Mouse (Mus musculus) stomach, embryonic 16.5 days (tissue): Measurements from ENCODE around the gene Il11. TPM values are rescaled to one million over a fixed set of nuclear protein-coding genes. Genes with fewer than 3 reads are reported as not detected.
"Not testable (repeated sequence)": the region's sequence is repeated elsewhere in the genome, so short reads cannot be mapped to it uniquely, and the experiment has no call there.

Source experiments
- ATAC-seq: fragments of 200-750 bp; cut with Nextera tagmentation; 2 replicates; pipeline ENCODE4 v1.8.0; 2017; ENCODE audit warnings: moderate number of reproducible peaks, moderate TSS enrichment; ENCODE audit not compliant: insufficient read depth, low FRiP score
- H3K27ac ChIP-seq: fragments of 300-500 bp; sonication (generic); 2 replicates; pipeline ENCODE4 v1.5.1; 2014; ENCODE audit warnings: low read length
- H3K27me3 ChIP-seq: fragments of 300-500 bp; sonication (generic); 2 replicates; pipeline ENCODE4 v1.6.1; 2014; ENCODE audit warnings: low read length, control low read depth, mixed read lengths; ENCODE audit not compliant: control insufficient read depth, insufficient read depth
- H3K36me3 ChIP-seq: fragments of 300-500 bp; sonication (generic); 2 replicates; pipeline ENCODE4 v1.6.1; 2014; ENCODE audit warnings: low read length; ENCODE audit not compliant: control insufficient read depth, insufficient read depth
- H3K4me1 ChIP-seq: fragments of 300-500 bp; sonication (generic); 2 replicates; pipeline ENCODE4 v1.6.1; 2014; ENCODE audit warnings: low read length, control low read depth, mixed read lengths; ENCODE audit not compliant: control insufficient read depth, insufficient read depth
- H3K4me2 ChIP-seq: fragments of 300-500 bp; sonication (generic); 2 replicates; pipeline ENCODE4 v1.6.1; 2014; ENCODE audit warnings: low read depth, low read length, mixed read lengths
- H3K4me3 ChIP-seq: fragments of 300-500 bp; sonication (generic); replicated peaks from 2 replicates; pipeline ENCODE4 v1.5.1; 2014; ENCODE audit warnings: mild to moderate bottlenecking, low read length
- H3K9ac ChIP-seq: fragments of 300-500 bp; sonication (generic); 2 replicates; pipeline ENCODE4 v1.6.1; 2014; ENCODE audit warnings: low read length
- H3K9me3 ChIP-seq: fragments of 300-500 bp; sonication (generic); replicated peaks from 2 replicates; pipeline ENCODE4 v1.6.1; 2016; ENCODE audit warnings: low read length, control low read depth; ENCODE audit not compliant: control insufficient read depth
- WGBS: fragments of 180-500 bp; shearing (Covaris S2); extraction: QIAGEN DNeasy Blood & Tissue Kit; methylation state at CpG from one replicate; pipeline ENCODE4 v1.1.7; 2014; 5-methylcytosine and 5-hydroxymethylcytosine counted together
- polyA plus RNA-seq: library from polyadenylated mRNA; unstranded; fragments of >200 nt; fragmentation: Nextera tagmentation; extraction: Ambion mirVana; gene quantifications from 2 replicates; pipeline ENCODE4 v1.2.1, GENCODE M21; 2015

Gene Il11
- polyA plus RNA-seq, 1 experiment from 2014 or later: 0.26 TPM

DNA sequence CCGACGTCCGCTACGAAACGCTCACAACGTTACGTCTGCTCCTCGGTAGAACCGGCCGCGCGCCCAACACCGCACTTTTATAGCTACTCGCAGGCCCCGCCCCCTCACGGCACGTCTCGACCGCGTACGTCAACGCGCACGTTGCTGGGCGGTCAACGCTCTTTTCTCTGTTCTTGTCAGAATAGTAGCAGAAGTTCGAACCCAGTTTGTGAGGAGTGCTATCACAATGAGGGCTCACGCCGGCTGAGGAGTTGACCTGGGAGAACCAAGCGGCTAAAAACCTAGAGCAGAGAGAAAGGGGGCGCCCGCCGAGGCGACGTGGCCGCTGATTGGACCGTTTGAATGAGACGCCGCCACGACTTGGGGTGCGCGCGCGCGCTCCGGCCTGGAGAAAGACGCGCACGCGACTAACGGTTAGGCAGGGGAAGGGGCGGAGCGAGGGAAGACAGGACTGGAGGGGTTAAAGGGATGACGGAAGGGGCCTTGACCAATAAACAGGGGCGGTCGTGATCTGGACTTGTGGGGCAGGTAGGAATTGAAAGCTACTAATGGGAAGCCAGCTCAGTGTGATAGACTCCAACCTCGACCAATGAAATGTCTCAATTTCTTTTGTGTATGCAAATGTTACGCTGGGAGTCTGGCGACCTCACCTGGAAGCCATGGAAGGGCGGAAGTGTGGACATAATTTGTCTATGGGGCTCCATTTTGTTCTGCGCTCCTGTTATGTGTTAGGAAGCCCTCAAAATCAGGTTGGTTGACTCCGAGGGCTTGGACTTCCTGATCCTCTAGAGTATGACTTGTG is 29.8 kb upstream of the Il11 start, which contains the start of gene Ube2s:
Gene Ube2s (minus strand): TSS at position 288 of the 802 bp plus-strand sequence.
- Histone ChIP-seq H3K4me3 (peak within 1 kb of the TSS; percentile 98), H3K4me2 (peak within 1 kb of the TSS; percentile 74), H3K9me3 (no peaks in the 10 kb centered on the region), H3K4me1 (peaks cover 16% of the 10 kb centered on the region), H3K36me3 (peaks cover 6% of the 10 kb centered on the region; the same call in 1 of the 2 replicates), H3K27ac (peak within 1 kb of the TSS; percentile 97), H3K27me3 (no peaks in the 10 kb centered on the region), H3K9ac (peak within 1 kb of the TSS; percentile 99)
- ATAC-seq: peak; percentile 99
- WGBS: under 1% methylated on average over 60 of the region's 62 CpGs

DNA sequence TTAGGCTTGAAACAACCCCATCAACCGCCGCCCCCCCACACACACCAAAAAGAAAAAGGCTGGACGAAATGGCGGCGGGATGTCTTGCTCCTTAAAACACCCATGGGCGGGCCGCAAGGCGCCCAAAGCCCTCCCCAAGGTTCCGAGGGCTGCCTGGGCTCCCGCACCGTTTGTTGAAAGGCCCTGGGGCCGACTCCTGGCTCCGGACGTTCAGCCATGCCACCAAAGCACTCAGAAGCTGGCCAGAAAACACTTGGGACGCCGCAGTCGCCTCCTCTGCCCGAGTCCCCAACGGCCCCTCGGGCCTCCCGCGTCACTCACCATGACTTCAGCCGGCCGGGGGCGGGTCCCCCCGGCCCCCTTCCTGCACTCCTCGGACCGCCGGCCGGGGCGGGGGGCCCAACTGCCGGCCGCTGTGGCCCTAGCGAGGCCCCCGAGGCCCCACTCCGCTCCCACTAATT is 29.2 kb upstream of the Il11 start:
- H3K36me3 ChIP-seq: peaks cover 10% of the 10 kb centered on the region; the same call in 1 of the 2 replicates
- WGBS: under 1% methylated on average over 31 of the region's 36 CpGs
- no peak for ATAC-seq

DNA sequence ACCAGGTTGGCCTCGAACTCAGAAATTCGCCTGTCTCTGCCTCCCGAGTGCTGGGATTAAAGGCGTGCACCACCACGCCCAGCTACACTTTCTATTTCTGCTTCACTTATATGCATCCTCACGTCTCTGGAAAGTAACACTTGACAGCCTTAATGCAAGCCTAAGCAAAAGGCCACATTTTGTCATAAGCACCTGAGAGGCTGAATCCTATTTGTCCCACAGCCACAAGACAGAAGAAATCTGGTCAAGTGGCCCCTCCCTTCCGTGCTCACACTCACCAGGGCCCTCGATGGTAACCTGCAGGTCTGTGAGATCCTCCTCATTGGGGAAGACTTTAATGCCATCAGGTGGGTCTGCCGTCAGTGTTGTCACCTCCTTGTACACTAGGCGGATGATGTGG is 28.5 kb upstream of the Il11 start:
- Histone ChIP-seq H3K4me2 (peak overlapping the region; percentile 74), H3K4me3 (peak overlapping the region; percentile 98), H3K36me3 (peaks cover 17% of the 10 kb centered on the region; the same call in 1 of the 2 replicates), H3K4me1 (peaks cover 18% of the 10 kb centered on the region), H3K9ac (peak overlapping the region; percentile 99)
- ATAC-seq, H3K27me3 ChIP-seq, H3K9me3 ChIP-seq, H3K27ac ChIP-seq: not testable (repeated sequence)
- WGBS: 22% methylated on average over 10 of the region's 10 CpGs

More for the DNA sequence above, 29.2 kb upstream of the Il11 start:
- Histone ChIP-seq H3K27ac (peak overlapping the region; percentile 97), H3K27me3 (no peaks in the 10 kb centered on the region), H3K4me3 (peak overlapping the region; percentile 98), H3K9ac (peak overlapping the region; percentile 99), H3K4me2 (peak overlapping the region; percentile 74), H3K9me3 (no peaks in the 10 kb centered on the region), H3K4me1 (peaks cover 18% of the 10 kb centered on the region)

DNA sequence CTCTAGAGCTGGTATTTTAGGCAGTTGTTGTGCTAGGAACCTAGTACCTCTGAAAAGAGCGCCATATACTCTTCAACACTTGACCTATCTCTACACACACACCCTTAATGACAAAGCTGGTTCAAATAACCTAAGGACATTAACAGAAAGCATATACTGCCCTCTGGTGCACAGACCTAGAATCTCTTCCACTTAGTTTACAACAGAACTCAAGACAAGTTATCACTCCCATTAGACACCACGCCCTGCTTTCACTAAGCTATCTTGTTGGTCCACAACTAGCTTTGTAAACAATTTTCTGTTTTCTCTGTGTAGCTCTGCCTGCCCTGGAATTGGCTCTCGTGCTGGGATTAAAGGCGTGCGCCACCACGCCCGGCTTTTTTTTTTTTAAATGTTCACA is 24.1 kb upstream of the Il11 start:
- Histone ChIP-seq H3K36me3 (peaks cover 20% of the 10 kb centered on the region; the same call in 1 of the 2 replicates), H3K9me3 (no peaks in the 10 kb centered on the region), H3K4me3 (no peak overlapping the region), H3K27me3 (no peaks in the 10 kb centered on the region), H3K4me2 (no peak overlapping the region), H3K9ac (no peak overlapping the region), H3K27ac (no peak overlapping the region), H3K4me1 (peaks cover 18% of the 10 kb centered on the region)
- whole genome bisulfite sequencing: 82% methylated on average over 7 of the region's 7 CpGs
- ATAC-seq: peak; percentile 11; the same call in 1 of the 2 replicates

DNA sequence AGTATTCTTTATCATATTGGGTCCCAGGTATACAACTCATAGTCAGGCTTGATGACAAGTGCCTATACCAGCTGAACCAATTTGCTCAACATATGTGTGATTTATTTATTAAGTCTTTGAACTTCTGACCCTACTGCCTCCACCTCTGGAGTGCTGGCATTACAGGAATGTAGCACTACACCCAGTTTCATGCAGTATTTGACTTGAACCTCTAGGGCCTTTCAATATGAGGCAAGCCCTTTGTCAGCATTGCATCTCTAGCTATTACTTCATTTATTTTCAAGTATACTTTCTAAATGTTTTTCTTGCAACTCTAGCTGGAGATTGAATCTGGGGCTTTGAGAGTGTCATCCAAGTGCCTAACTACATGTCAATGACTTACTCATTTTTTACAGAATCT is 19.6 kb upstream of the Il11 start:
- Histone ChIP-seq H3K27me3 (no peaks in the 10 kb centered on the region), H3K4me3 (no peak overlapping the region), H3K4me2 (no peak overlapping the region), H3K36me3 (peaks cover 15% of the 10 kb centered on the region), H3K9me3 (no peaks in the 10 kb centered on the region), H3K4me1 (no peaks in the 10 kb centered on the region), H3K9ac (no peak overlapping the region), H3K27ac (no peak overlapping the region)
- no peak for ATAC-seq

DNA sequence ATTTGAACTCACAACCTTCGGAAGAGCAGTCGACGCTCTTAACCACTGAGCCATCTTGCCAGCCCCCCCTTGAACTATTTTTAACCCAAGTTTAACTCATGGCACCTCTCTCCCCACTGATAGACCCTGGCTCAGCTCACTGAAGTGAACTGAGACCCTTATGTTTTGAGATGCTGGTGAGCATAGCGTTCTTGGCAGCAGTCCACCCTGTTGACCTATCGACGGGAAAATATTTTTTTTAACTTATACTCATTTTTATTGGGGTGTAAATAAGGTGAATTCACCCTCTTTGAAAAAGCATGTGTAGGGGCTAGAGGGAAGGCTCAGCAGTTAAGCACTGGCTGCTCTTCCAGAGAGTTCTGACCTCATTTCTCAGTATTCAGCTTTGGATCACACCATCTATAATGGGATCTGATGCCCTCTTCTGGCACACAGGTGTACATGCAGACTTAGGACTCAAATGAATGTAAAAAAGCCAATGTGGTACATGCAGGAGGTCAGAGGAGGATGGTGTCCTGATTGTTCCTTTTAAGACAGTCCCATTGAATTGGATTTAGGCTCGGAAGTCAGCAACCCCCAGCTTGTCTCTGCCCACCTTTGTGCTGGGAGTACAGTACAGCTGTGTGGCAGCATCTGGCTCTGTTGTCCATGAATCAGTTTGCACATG is 13.2 kb upstream of the Il11 start:
- no peak overlapping the region for H3K9ac ChIP-seq
- no peak overlapping the region for H3K4me3 ChIP-seq
- 67% methylated on average over 7 of the region's 7 CpGs for WGBS
- no peak for ATAC-seq
- no peak overlapping the region for H3K27ac ChIP-seq
- H3K4me1 ChIP-seq: peaks cover 16% of the 10 kb centered on the region; the same call in 1 of the 2 replicates
- H3K4me2 ChIP-seq: no peak overlapping the region
- H3K36me3 ChIP-seq: peaks cover 20% of the 10 kb centered on the region
- no peaks in the 10 kb centered on the region for H3K27me3 ChIP-seq
- no peaks in the 10 kb centered on the region for H3K9me3 ChIP-seq

DNA sequence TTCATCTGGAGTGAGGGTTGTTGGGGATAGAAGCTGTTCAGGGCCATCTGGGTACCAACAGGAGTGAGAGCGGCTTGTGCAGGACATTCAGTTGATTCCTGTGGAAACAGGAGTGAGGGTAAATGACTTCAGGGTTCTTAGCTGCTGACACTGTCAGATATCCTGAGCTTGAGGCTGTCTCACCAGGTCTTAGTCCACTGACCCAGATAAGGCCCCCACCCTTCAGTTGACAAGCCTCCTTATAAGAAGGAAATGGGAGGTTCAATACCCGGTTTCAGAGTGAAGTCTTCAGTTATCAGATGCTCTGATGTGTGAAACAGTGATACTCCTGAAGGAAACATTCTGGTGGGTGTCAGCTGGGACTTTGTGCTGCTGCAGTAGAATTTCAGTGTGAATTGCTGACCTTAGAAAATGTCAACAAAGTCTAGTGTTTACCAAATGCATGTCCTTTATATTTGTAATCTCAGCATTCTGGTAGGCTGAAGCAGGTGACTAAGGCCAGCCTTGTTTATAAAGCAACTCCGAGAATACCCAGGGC is 12.0 kb upstream of the Il11 start:
- H3K9me3 ChIP-seq: no peaks in the 10 kb centered on the region
- peaks cover 16% of the 10 kb centered on the region; the same call in 1 of the 2 replicates for H3K4me1 ChIP-seq
- H3K9ac ChIP-seq: no peak overlapping the region
- WGBS: 70% methylated on average over 3 of the region's 3 CpGs
- no peak overlapping the region for H3K4me3 ChIP-seq
- peaks cover 20% of the 10 kb centered on the region for H3K36me3 ChIP-seq
- no peak overlapping the region for H3K27ac ChIP-seq
- H3K4me2 ChIP-seq: peak overlapping the region; percentile 74; the same call in 1 of the 2 replicates
- no peaks in the 10 kb centered on the region for H3K27me3 ChIP-seq
- ATAC-seq: no peak

DNA sequence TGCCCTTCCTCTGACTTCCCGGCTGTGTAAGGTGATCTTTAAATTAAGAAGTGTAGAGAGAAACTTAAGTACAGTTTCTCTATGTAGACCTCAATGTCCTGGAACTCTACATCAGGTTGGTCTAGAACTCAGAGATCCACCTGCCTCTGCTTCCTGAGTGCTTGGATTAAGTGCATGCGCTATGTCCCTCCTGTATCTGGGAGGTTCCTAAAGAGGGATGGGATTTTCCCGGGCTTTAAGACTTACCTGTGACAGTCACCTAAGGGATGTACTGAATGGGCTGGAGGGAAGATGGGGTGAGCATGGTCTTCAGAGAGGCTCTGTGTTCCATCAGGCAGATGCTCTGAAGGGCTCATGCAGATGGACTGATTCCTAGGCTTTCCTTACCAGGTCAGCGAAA is 11.0 kb upstream of the Il11 start:
- Histone ChIP-seq H3K4me2 (peak overlapping the region; percentile 74), H3K36me3 (peaks cover 20% of the 10 kb centered on the region), H3K4me3 (peak overlapping the region; percentile 96), H3K9ac (peak overlapping the region; percentile 99), H3K4me1 (peaks cover 16% of the 10 kb centered on the region; the same call in 1 of the 2 replicates), H3K9me3 (no peaks in the 10 kb centered on the region), H3K27me3 (no peaks in the 10 kb centered on the region), H3K27ac (peak overlapping the region; percentile 96)
- 33% methylated on average over 4 of the region's 4 CpGs for WGBS
- ATAC-seq: no peak

DNA sequence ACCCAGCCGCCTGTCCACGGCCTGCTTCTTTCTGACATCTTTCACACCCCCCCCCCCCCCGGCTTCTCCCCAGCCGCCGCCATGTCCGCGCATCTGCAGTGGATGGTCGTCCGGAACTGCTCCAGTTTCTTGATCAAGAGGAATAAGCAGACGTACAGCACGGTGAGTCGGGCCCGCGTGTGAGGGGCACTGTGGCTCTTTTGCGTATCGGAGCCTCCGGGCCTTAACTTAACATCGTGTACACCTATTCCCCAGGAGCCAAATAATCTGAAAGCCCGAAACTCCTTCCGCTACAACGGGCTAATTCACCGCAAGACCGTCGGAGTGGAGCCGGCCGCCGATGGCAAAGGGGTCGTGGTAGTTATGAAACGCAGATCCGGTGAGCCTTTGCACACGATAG is 10.6 kb upstream of the Il11 start:
- not testable (repeated sequence) for H3K27me3 ChIP-seq, H3K9me3 ChIP-seq, ATAC-seq
- Histone ChIP-seq H3K4me3 (peak overlapping the region; percentile 96), H3K36me3 (peaks cover 20% of the 10 kb centered on the region), H3K4me1 (peaks cover 20% of the 10 kb centered on the region), H3K4me2 (peak overlapping the region; percentile 74), H3K27ac (peak overlapping the region; percentile 96), H3K9ac (peak overlapping the region; percentile 99)
- under 1% methylated on average over 31 of the region's 31 CpGs for WGBS
